Mouse (Mus musculus) mesoderm, embryonic 11.5 days (tissue): ENCODE measurements at regions not wholly inside any gene's neighbourhood (a gene's known extent, or its start where the extent isn't known, plus 50 kb on each side); places are given as distances from the start of the nearest gene placed in this dataset.

Experiments
- DNase-seq: peaks from one replicate; pipeline ENCODE4 v3.0.0-alpha.2; 2012; ENCODE audit warnings: low read depth, low spot score

GRCm38 (mm10) chr2:178801464-178801863 lies 371.1 kb downstream of the Cdh26 start:
- DNase-seq = peak; percentile 38

DNA sequence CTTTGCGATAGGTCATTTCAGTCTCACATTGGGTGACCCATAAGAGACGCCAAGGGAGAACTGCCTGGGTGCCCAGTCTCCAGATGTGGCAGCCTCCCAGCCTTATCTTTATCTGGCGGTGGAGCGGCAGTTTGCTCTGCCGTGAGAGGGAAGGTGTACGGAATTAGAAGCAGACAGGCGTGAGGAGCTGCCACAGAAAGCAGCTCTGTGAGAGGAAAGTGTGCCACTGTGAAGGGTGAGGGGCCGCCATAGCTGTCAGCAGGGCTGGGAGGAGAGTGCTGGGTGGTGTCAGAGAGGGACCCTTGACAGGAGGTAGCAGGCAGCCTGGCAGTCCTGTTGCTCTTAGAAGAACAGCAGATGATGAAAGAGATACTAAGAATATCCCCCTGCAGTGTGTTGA lies 375.0 kb downstream of the Cdh26 start:
- DNase-seq = no peak

- DNase-seq = no peak
These were observed 391.2 kb downstream of the Cdh26 start for GRCm38 (mm10) chr2:178821552-178821951.

- DNase-seq = no peak
These were observed 400.0 kb downstream of the Cdh26 start for GRCm38 (mm10) chr2:178830313-178830712.

GRCm38 (mm10) chr2:178834986-178835385 lies 404.7 kb downstream of the Cdh26 start:
- no peak for DNase-seq

DNA sequence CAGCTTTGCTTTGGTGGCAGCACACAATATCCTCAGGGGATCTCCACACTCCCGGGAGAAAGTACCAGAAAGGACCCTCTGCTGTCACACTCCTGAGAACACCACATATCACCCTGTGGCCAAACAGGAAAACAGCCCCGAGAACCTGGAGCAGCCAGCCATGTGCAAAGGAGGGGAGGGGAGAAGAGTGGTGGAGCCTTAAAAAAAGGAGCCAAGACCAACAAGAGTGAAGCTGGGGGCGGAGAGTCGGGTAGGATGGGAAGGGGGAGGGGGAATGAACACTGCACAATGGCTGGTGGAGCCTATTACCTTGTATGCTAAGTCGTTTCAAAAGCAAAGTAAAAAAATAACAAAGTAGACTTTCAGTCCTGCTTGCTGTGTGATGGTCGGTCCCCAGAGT lies 408.2 kb downstream of the Cdh26 start:
- no peak for DNase-seq

GRCm38 (mm10) chr2:178840975-178841374 lies 410.6 kb downstream of the Cdh26 start:
- no peak for DNase-seq

DNA sequence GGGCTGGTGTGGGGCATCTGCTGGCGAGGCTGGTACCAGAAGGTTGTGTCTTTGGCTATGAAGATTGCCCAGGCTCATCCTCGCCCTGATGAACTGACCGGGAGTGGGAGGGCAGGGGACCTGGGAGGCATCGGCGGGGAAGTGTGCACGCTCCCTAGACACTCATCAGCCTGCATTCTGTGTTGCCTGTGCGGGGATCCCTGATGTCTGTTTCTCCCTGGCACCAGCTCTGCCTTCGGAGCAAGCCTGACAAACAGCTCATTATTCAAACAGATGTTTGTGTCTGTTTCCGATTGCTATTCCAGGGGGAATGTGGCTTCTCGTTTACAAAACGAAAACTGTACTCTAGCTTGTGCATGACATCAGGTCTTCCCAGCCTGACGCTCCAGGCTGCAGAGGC lies 412.3 kb downstream of the Cdh26 start:
- DNase-seq = no peak

- no peak for DNase-seq
These were observed 413.1 kb downstream of the Cdh26 start for GRCm38 (mm10) chr2:178843458-178843857.

DNA sequence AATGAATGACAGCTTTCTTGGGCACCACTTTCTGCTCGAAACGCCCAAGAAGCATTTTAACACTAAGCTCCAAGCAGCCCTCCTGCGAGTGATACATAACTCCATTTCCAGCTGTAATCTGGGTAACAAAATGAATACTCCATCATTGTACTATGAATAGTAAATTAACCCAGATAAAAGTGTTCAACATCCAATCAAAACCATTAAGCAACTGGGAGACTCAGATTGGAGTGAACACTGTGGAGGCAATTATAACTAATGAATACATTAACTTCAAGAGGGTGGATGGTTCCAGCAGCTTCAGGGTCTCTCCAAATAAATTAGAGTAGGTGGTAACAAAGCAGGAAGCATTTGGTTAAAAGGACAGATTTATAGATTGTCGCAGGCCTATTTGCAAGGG lies 414.2 kb downstream of the Cdh26 start:
- no peak for DNase-seq

GRCm38 (mm10) chr2:178850320-178850719 lies 420.0 kb downstream of the Cdh26 start:
- no peak for DNase-seq

GRCm38 (mm10) chr2:178850769-178851168 lies 420.4 kb downstream of the Cdh26 start:
- DNase-seq = no peak

- DNase-seq = no peak
These were observed 423.7 kb downstream of the Cdh26 start for GRCm38 (mm10) chr2:178854012-178854411.

DNA sequence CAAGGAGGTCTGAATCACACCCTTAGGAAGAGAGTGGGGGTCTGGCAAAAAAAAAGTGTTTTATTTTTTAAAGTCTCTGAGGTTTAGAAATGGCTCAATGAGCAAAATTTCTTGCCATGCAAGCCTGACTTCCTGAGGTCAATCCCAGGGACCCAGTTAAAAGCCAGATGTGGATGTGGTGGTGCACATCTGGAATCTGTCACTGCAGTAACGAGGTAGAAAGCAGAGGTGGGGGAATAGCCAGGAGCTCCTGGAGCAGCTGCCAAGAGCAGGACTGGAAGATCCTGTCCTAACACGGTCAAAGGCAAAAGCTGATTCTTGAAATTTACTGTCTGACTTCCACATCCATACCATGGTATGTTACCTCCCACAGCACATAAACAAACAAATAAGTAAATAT lies 424.4 kb downstream of the Cdh26 start:
- peak; percentile 12 for DNase-seq

GRCm38 (mm10) chr2:178862620-178863019 lies 432.3 kb downstream of the Cdh26 start:
- DNase-seq = no peak

DNA sequence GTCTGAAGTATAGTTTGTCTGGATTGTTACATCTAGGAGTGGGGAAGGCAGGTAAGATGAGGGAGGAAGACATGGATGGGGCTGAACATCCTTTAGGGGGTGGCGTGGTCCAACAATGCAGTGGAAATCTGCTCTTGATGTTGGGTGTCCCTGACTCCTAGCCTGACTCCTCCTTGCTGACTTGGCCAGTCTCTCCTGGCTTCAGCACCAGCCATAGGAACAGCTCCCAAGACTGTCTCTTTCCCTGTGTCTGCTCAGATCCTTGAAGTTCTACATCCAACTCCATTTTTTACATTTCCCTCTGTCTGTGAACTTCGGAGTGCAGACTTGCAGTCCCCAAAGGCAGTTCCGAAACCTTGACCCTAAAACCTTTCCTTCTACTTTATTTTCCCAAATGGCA lies 436.8 kb downstream of the Cdh26 start:
- DNase-seq = peak; percentile 68

- DNase-seq = no peak
These were observed 438.8 kb downstream of the Cdh26 start for GRCm38 (mm10) chr2:178869160-178869559.

GRCm38 (mm10) chr2:178878436-178878835 lies 448.1 kb downstream of the Cdh26 start:
- DNase-seq = no peak

GRCm38 (mm10) chr2:178885686-178886085 lies 455.4 kb downstream of the Cdh26 start:
- peak; percentile 48 for DNase-seq

- DNase-seq = no peak
These were observed 458.4 kb downstream of the Cdh26 start for GRCm38 (mm10) chr2:178888704-178889103.

GRCm38 (mm10) chr2:178902397-178902796 lies 472.1 kb downstream of the Cdh26 start:
- no peak for DNase-seq

DNA sequence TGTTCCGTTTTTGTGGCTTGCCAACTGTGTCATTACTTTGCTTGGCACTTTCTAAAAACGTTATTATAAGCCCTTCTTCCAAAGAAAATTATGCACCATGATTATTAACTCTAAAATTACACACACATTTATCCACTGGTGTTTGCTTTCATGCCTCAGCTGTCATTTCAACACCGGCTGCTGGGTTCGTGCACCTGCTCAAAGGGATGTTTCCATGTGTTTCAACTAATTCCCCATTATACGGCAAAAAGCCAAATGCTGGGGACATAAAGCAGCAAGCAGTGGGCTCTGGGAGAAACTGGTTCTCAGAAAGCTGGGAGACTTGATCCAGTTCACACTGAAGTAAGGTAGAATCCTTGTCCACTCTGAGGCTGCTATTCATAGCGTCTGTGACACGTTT lies 479.0 kb downstream of the Cdh26 start:
- DNase-seq = no peak

DNA sequence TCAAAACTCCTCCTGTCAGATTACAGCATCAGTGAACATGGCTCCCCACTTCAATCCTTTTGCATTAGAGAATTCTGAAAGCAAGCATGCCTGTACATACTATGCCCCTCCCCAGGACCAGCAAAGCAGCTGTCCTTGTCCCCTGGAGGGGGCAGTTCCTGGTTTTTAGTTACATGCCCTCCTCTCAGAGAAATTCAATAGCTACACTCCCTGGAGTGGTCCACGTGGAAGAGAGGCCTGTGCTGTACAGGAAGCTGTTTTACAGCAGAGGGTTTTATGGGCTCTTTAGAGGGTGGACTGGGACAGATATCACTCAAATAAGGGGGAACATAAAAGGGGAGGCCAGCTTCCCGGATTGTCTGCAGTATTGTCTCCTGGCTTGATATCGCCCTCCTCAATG lies 481.3 kb downstream of the Cdh26 start:
- DNase-seq = peak; percentile 4

DNA sequence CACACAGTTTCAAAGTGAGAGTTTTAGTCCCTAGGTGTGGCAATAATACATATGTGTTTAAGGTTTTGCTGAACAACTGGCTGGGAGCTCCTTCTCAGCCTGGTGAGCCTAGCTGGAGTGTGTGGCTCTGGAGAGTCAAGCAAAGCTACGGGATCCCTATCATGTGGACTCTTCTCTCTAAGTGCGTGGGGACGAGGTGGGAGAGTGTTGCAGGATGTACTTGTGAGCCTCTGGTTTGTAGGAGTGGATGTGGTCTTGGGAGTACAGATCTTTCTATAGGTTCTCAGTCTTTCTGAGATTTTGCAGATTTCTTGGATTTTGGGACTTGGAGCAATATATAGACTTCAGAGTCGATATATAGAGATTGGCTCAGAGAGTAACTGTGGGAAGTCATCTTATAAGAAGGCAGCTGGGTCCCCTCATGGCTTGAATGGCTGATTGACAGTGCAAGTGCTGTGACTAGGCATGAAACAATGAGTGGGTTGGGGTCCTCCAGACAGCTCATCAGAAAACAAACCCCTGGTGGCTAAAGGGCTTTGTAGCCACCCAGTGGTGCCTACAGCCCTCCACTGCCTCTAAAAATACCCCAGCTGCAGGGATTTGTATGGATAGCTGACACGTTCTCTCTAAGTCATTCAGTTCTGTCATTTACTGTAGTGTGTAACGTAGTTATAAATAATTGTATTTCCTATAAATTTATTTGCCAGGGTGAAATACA lies 486.1 kb downstream of the Cdh26 start:
- DNase-seq = no peak
